Mouse (Mus musculus): Measurements from ENCODE around the gene Olfr10. TPM values are rescaled to one million over a fixed set of nuclear protein-coding genes. Genes with fewer than 3 reads are reported as not detected.
"Not testable (repeated sequence)": the region's sequence is repeated elsewhere in the genome, so short reads cannot be mapped to it uniquely, and the experiment has no call there.

Olfr10 gene
- total RNA-seq, 1 experiment from 2014 or later: not detected

DNA sequence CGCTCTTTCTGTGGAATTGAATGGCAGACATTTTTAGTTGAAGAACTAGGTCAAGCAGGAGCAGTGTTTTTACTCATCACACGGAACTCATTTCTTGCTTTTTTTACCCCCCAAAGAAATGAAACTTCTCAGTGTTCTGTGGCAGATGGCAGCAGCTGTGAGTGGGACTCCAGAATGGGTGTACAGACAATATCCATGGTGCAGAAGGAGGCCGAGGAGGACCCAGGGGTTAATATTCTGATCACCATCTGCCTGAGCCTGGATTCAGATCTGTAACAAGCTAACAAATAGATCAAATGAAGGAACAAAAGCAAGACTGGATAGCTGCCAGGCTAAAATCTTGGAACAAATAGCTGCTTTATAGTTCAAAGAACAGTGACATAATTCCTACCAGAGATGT, 11.8 kb upstream of the Olfr10 start:
- ATAC-seq (replicated peaks; ENCODE audit: insufficient number of reproducible peaks, low FRiP score, low TSS enrichment, poor library complexity, severe bottlenecking): no peak

DNA sequence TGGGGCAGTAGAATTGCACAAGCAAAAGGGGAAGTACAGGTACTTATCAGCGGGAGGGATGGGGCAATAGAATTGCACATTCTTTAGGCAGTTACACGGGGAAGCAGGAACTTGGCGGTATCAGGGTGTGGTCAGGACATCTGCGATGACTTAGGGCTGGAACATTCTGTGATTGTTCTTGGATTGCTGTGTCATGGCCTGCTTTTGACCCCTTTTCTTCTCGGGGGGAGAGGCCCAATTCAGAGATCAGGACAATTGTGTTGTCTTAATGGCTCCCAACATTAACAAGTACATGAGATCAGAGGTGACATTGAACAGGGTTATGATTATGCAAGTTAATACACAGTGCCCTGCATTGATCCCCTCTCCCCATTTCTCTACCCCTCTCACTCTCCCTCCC, 4.0 kb downstream of the Olfr10 start:
- not testable (repeated sequence) for ATAC-seq (replicated peaks; ENCODE audit: insufficient number of reproducible peaks, low FRiP score, low TSS enrichment, poor library complexity, severe bottlenecking)

DNA sequence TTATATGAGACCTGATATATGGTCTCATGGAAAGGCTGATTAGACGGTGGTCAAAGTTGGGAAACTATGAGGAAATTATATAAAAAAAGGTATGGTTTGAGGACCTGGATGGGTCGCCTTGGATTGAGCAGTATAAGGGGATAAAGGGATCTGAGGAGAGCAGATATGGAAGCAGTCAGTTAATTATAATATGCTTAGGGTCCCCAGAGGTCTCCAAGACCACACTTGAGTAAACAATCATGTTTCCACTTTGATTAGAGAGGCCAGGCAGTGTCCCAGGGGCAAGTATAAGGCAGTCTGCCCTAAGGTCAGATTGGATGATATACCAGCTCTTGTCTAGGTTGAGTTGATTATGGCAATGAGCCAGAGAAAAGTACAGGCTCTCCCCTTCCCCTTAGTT, 17.9 kb downstream of the Olfr10 start, which contains the start of gene Olfr1391:
TSS of gene Olfr1391 (plus strand) at position 301 of the 400 bp plus-strand sequence.
- no peak for ATAC-seq (replicated peaks; ENCODE audit: insufficient number of reproducible peaks, low FRiP score, low TSS enrichment, poor library complexity, severe bottlenecking)

DNA sequence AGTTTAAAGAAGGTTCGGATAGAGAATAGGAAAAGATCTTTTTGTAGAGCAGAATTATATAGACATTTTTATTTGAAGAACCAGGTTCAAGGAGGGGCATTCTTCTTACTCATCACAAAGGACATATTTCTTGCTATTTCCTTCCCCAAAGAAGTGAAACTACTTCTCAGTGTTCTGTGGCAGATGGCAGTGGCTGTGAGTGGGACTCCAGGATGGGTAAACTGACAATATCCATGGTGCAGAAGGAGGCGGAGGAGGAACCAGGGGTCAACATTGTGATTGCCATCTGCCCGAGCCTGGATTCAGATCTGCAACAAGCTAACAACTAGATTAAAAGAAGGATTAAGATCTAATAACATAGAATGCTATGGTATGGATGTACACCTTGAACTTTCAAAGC, 22.2 kb downstream of the Olfr10 start:
- ATAC-seq (replicated peaks; ENCODE audit: insufficient number of reproducible peaks, low FRiP score, low TSS enrichment, poor library complexity, severe bottlenecking): no peak

DNA sequence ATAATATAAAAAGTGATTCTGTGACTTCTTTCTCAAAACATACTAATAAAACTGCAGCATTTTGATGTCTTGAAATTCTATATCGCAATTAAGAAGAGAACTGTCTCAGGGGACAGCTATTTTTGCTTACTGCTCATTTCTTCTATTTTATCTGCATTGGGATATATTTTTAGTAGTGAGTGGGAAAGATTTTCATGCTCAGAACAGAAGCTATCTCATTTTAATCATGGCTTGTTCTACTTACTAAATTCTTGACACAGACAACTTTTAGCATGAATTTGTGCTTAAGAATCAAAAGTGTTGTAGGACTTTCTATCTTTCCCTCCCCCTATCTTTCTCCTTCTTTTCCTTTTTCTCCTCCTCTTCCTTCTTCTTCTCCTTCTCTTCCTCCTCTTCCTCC, 25.1 kb downstream of the Olfr10 start:
- no peak for ATAC-seq (replicated peaks; ENCODE audit: insufficient number of reproducible peaks, low FRiP score, low TSS enrichment, poor library complexity, severe bottlenecking)

DNA sequence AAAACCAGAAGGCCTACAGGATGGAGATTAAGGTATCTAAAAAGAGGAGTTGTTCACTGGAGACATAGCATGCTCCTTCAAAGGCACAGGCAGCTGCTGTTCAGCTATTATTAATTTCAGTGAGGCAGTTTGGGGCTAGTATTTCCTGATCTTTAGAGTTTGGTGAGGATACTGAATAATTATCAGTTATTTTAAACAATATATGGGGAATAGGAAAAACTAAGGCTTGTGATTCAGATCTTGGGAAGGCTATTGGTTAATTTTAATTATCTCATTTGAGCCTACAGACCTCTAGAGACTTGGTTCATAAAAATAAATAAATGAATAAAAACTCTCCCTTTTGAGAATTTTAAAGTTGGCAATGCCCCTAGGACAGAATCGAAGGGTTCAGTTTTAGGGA, 30.3 kb downstream of the Olfr10 start, which contains the start of gene Olfr1390:
TSS of gene Olfr1390 (plus strand) at position 301 of the 400 bp plus-strand sequence.
- no peak for ATAC-seq (replicated peaks; ENCODE audit: insufficient number of reproducible peaks, low FRiP score, low TSS enrichment, poor library complexity, severe bottlenecking)

DNA sequence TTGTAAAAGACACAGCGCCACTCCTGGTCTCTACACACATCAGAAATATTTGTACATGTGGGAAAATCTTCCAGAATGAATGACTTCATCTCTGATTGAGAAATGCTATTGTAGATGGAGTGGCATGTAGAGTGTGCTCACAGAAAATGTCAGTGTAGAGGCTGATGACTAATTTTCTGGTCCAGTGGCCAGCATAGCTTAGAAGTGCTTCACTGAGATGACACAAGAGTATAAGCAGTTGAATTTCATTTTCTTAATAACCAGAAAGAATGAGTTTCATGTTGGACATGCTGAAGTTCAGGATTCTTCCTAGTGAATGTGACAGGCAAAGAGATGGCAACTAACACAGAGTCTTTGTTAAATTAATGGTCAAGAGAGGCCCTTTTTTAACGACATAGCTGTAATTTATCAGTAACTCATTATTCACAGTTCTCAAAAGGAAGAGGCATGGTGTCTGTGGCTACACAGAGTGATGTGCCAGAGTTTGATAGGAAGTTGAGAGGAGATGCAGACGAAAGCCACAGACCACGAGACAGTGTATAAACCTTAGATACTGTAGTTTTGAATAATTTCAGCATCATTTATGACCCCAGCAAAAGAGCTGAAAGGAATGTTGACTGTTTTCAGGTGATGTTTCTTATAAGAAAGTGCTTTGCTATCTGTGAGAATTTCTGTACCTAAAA, 32.8 kb downstream of the Olfr10 start:
- ATAC-seq (replicated peaks; ENCODE audit: insufficient number of reproducible peaks, low FRiP score, low TSS enrichment, poor library complexity, severe bottlenecking): no peak

Other genes with a start within 250 kb of the Olfr10 start
- gene Tgtp2, start 240.5 kb upstream of the Olfr10 start, total RNA-seq (2017): 15.9 to 85.7 TPM (median 25.2 TPM) in 3 replicates
- gene Ifi47, start 228.2 kb upstream of the Olfr10 start, total RNA-seq (2017): 23.6 to 98.9 TPM (median 35.3 TPM) in 3 replicates
- not detected in 3 replicates for gene Olfr1396, start 189.9 kb upstream of the Olfr10 start, total RNA-seq (2017)
- gene Olfr1395, start 162.5 kb upstream of the Olfr10 start, total RNA-seq (2017): not detected in 3 replicates
- gene Olfr1394, start 150.4 kb upstream of the Olfr10 start, total RNA-seq (2017): not detected in 3 replicates
- 0.75 to 2.2 TPM (median 0.78 TPM) in 3 replicates for gene Btnl9, start 117.6 kb upstream of the Olfr10 start, total RNA-seq (2017)
- gene Zfp62, start 101.4 kb upstream of the Olfr10 start, total RNA-seq (2017): 96.4 to 134 TPM (median 134 TPM) in 3 replicates
- gene Mgat1, start 60.5 kb upstream of the Olfr10 start, total RNA-seq (2017): 58.6 to 80.8 TPM (median 72.0 TPM) in 3 replicates
- gene Olfr1393, start 26.4 kb upstream of the Olfr10 start, total RNA-seq (2017): 2.0 TPM in 1 of 3 replicates, not detected in the others
- gene Olfr1392, start 19.5 kb upstream of the Olfr10 start, total RNA-seq (2017): not detected in 3 replicates
- gene Olfr1391, start 18.0 kb downstream of the Olfr10 start, total RNA-seq (2017): not detected in 3 replicates
- gene Olfr1390, start 30.4 kb downstream of the Olfr10 start, total RNA-seq (2017): not detected in 3 replicates
- not detected in 3 replicates for gene Olfr1389, start 118.3 kb downstream of the Olfr10 start, total RNA-seq (2017)
- gene Olfr1388, start 131.9 kb downstream of the Olfr10 start, total RNA-seq (2017): 0.68 TPM in 1 of 3 replicates, not detected in the others
- not detected in 3 replicates for gene Olfr1387, start 150.6 kb downstream of the Olfr10 start, total RNA-seq (2017)
- gene Olfr1386, start 160.3 kb downstream of the Olfr10 start, total RNA-seq (2017): not detected in 3 replicates
- not detected in 3 replicates for gene Olfr1385, start 184.3 kb downstream of the Olfr10 start, total RNA-seq (2017)
- not detected in 3 replicates for gene Olfr1384, start 202.0 kb downstream of the Olfr10 start, total RNA-seq (2017)
- gene Olfr1383, start 214.9 kb downstream of the Olfr10 start, total RNA-seq (2017): not detected in 3 replicates
- gene Olfr1382, start 223.5 kb downstream of the Olfr10 start, total RNA-seq (2017): 0.19 TPM in 1 of 3 replicates, not detected in the others
- not detected in 3 replicates for gene Olfr1381, start 238.7 kb downstream of the Olfr10 start, total RNA-seq (2017)